Mouse (Mus musculus) bone marrow, adult 2 months (tissue): ENCODE data around the gene Polr1a. TPM values are rescaled to one million over a fixed set of nuclear protein-coding genes. Genes with fewer than 3 reads are reported as not detected.

Source experiments
- H3K27ac ChIP-seq: fragments of 200-500 bp; 2 replicates; pipeline ENCODE4 v1.5.1; 2012; ENCODE audit warnings: low read depth, mild to moderate bottlenecking, control low read depth, inconsistent platforms, low read length; ENCODE audit not compliant: control insufficient read depth, poor library complexity, insufficient read depth
- H3K4me1 ChIP-seq: fragments of 200-500 bp; 2 replicates; pipeline ENCODE4 v1.6.1; 2011; ENCODE audit warnings: low read length; ENCODE audit not compliant: control insufficient read depth, insufficient read depth
- H3K4me3 ChIP-seq: fragments of 200-500 bp; replicated peaks from 2 replicates; pipeline ENCODE3; 2011; ENCODE audit warnings: mild to moderate bottlenecking, low read depth, low read length, control low read depth; ENCODE audit not compliant: control insufficient read depth
- CTCF ChIP-seq: fragments of 200-500 bp; IDR thresholded peaks from 2 replicates; pipeline ENCODE4 v1.5.1; 2011; ENCODE audit warnings: low read length, control low read depth; ENCODE audit not compliant: control insufficient read depth, insufficient read depth
- POLR2A ChIP-seq: fragments of 200-500 bp; IDR thresholded peaks from 2 replicates; pipeline ENCODE4 v1.6.1; 2011; ENCODE audit warnings: low read depth, mild to moderate bottlenecking, control low read depth, low read length, borderline replicate concordance; ENCODE audit not compliant: control insufficient read depth
- WGBS: fragments of 180-500 bp; shearing (Covaris S2); methylation state at CpG from one replicate; pipeline ENCODE4 v1.1.7; 2018; 5-methylcytosine and 5-hydroxymethylcytosine counted together
- polyA plus RNA-seq: library from polyadenylated mRNA; stranded (reverse); fragments of >200 nt; gene quantifications from 2 replicates; pipeline ENCODE4 v1.2.4, GENCODE M21; 2011; ENCODE audit warnings: low replicate concordance; ENCODE audit not compliant: missing spikeins, insufficient read depth, insufficient read length

The Polr1a gene
- polyA plus RNA-seq, 1 experiment: 21.0 TPM

GRCm38 (mm10) chr6:71962119-71962518, 53.3 kb downstream of the Polr1a start:
- H3K27ac ChIP-seq: no peak overlapping the region
- no peak for TF ChIP-seq POLR2A
- no peak overlapping the region for H3K4me3 ChIP-seq
- 23% methylated on average over 5 of the region's 5 CpGs for WGBS
- H3K4me1 ChIP-seq: peaks cover 1% of the 10 kb centered on the region

GRCm38 (mm10) chr6:71962706-71963105, 53.9 kb downstream of the Polr1a start:
- Histone ChIP-seq H3K4me3 (no peak overlapping the region), H3K4me1 (peaks cover 1% of the 10 kb centered on the region), H3K27ac (no peak overlapping the region)
- no peak for TF ChIP-seq POLR2A
- TF ChIP-seq CTCF: no peak
- 20% methylated on average over 6 of the region's 6 CpGs for WGBS

- Histone ChIP-seq H3K4me3 (no peak overlapping the region), H3K4me1 (peaks cover 1% of the 10 kb centered on the region), H3K27ac (no peak overlapping the region)
- 49% methylated on average over 11 of the region's 11 CpGs for WGBS
- TF ChIP-seq CTCF: no peak
- no peak for TF ChIP-seq POLR2A
Observed at GRCm38 (mm10) chr6:71963561-71963960, 54.7 kb downstream of the Polr1a start.

- TF ChIP-seq CTCF (no peak), POLR2A (no peak)
- H3K4me3 ChIP-seq: no peak overlapping the region
- H3K27ac ChIP-seq: no peak overlapping the region
- peaks cover 1% of the 10 kb centered on the region for H3K4me1 ChIP-seq
- 87% methylated on average over 5 of the region's 5 CpGs for WGBS
Observed at GRCm38 (mm10) chr6:71966683-71967303, 57.9 kb downstream of the Polr1a start.

GRCm38 (mm10) chr6:71967847-71968246, 59.0 kb downstream of the Polr1a start:
- Histone ChIP-seq H3K4me3 (no peak overlapping the region), H3K4me1 (peaks cover 1% of the 10 kb centered on the region), H3K27ac (no peak overlapping the region)
- TF ChIP-seq CTCF: no peak
- 86% methylated on average over 7 of the region's 7 CpGs for WGBS

GRCm38 (mm10) chr6:71969459-71969858, 60.6 kb downstream of the Polr1a start:
- Histone ChIP-seq H3K4me3 (no peak overlapping the region), H3K27ac (no peak overlapping the region), H3K4me1 (no peaks in the 10 kb centered on the region)
- WGBS: 89% methylated on average over 7 of the region's 7 CpGs
- TF ChIP-seq CTCF (no peak), POLR2A (no peak)

- no peak overlapping the region for H3K27ac ChIP-seq
- H3K4me3 ChIP-seq: no peak overlapping the region
- 81% methylated on average over 2 of the region's 2 CpGs for WGBS
- H3K4me1 ChIP-seq: no peaks in the 10 kb centered on the region
- TF ChIP-seq POLR2A (no peak), CTCF (no peak)
Observed at GRCm38 (mm10) chr6:71970154-71970553, 61.3 kb downstream of the Polr1a start.

GRCm38 (mm10) chr6:71976592-71976991, 67.7 kb downstream of the Polr1a start:
- 93% methylated on average over 7 of the region's 7 CpGs for WGBS

GRCm38 (mm10) chr6:71980165-71980564, 71.3 kb downstream of the Polr1a start:
- 28% methylated on average over 8 of the region's 8 CpGs for WGBS
- Histone ChIP-seq H3K27ac (peak overlapping the region; percentile 22; the same call in 1 of the 2 replicates), H3K4me3 (no peak overlapping the region), H3K4me1 (peaks cover 4% of the 10 kb centered on the region; the same call in 1 of the 2 replicates)
- TF ChIP-seq POLR2A (no peak), CTCF (no peak)

More at GRCm38 (mm10) chr6:71976592-71976991, 67.7 kb downstream of the Polr1a start:
- TF ChIP-seq POLR2A (no peak), CTCF (no peak)
- Histone ChIP-seq H3K4me3 (no peak overlapping the region), H3K4me1 (peaks cover 3% of the 10 kb centered on the region; the same call in 1 of the 2 replicates), H3K27ac (no peak overlapping the region)
